Mouse (Mus musculus): ENCODE results near the gene Prelid1. TPM values are rescaled to one million over a fixed set of nuclear protein-coding genes. Genes with fewer than 3 reads are reported as not detected.

The Prelid1 gene
- polyA plus RNA-seq (2012; fragmentation: generic; extraction: Trizol): 499 TPM
- long read RNA-seq, experiment 1, transcript Prelid1-201 (5 exons, 2,644 nt): major isoform, 411 of 455 reads
- long read RNA-seq, experiment 1, partial matches to known transcripts: 36 of 455 reads
- long read RNA-seq, experiment 1, other reads (novel, unspliced or antisense): 6 of 455 reads
- long read RNA-seq, experiment 2, transcript Prelid1-201 (5 exons, 2,644 nt): major isoform, 479 of 502 reads
- long read RNA-seq, experiment 2, partial matches to known transcripts: 16 of 502 reads
- long read RNA-seq, experiment 2, other reads (novel, unspliced or antisense): 6 of 502 reads

GRCm38 (mm10) chr13:55319931-55320533 is at the start of gene Prelid1:
Gene Prelid1 (plus strand): TSS chr13:55320500.
- Histone ChIP-seq H3K79me2 (ENCODE audit: control insufficient read depth, insufficient read depth) (peaks cover 52% of the 10 kb centered on the region), H3K4me3 (ENCODE audit: insufficient read depth, poor library complexity, severe bottlenecking) (peak within 1 kb of the TSS; percentile 92), H3ac (ENCODE audit: control insufficient read depth, insufficient read length, low read depth) (peak within 1 kb of the TSS; percentile 92), H3K27me3 (ENCODE audit: control insufficient read depth, insufficient read depth, insufficient read length) (no peaks in the 10 kb centered on the region), H3K79me3 (ENCODE audit: low read depth) (peaks cover 30% of the 10 kb centered on the region), H3K36me3 (ENCODE audit: control insufficient read depth, insufficient read depth) (peaks cover 40% of the 10 kb centered on the region)
- TF ChIP-seq MYOD1 (IDR thresholded peaks at IDR 0.05; ENCODE audit: control insufficient read depth, insufficient read length, low read depth): peak; percentile 41
- TF ChIP-seq CEBPB (IDR thresholded peaks at IDR 0.05; ENCODE audit: low read depth): no peak

DNA sequence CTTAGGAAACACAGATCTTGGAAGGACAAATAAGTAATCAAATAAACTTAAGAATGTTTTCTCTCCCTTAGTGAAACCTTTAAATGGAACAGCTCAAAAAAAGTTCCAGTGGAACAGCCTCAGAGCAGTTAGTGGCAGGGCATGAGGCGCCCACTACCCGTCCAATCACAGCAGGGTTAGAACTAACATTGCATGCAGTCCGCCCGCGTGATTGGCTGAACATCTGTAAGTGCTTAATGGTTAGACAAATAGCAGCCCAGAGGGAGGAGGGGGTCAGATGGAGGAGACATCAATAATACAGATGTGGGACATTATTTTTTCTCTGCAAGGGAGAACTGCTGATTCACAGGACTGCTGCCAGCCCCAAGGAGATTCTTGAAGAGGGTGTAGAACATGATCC is 43.1 kb upstream of the Prelid1 start:
- Histone ChIP-seq H3K4me3 (ENCODE audit: insufficient read depth, poor library complexity, severe bottlenecking) (no peak overlapping the region), H3K36me3 (ENCODE audit: control insufficient read depth, insufficient read depth) (peaks cover 26% of the 10 kb centered on the region), H3ac (ENCODE audit: control insufficient read depth, insufficient read length, low read depth) (no peak overlapping the region), H3K79me3 (ENCODE audit: low read depth) (no peaks in the 10 kb centered on the region), H3K79me2 (ENCODE audit: control insufficient read depth, insufficient read depth) (no peaks in the 10 kb centered on the region), H3K27me3 (ENCODE audit: control insufficient read depth, insufficient read depth, insufficient read length) (no peaks in the 10 kb centered on the region)
- TF ChIP-seq FOSL1 (IDR thresholded peaks at IDR 0.05; ENCODE audit: insufficient read depth, low read length, poor library complexity, severe bottlenecking) (no peak), CTCF (IDR thresholded peaks at IDR 0.05; ENCODE audit: control insufficient read depth, insufficient read depth, insufficient read length) (no peak), CEBPB (IDR thresholded peaks at IDR 0.05; ENCODE audit: low read depth) (no peak), MYOD1 (IDR thresholded peaks at IDR 0.05; ENCODE audit: control insufficient read depth, insufficient read length, low read depth) (no peak), USF1 (IDR thresholded peaks at IDR 0.05; ENCODE audit: low read depth) (no peak), MAX (IDR thresholded peaks at IDR 0.05) (no peak), MYOG (IDR thresholded peaks at IDR 0.05; ENCODE audit: control insufficient read depth, extremely low read depth, insufficient read length) (no peak)

DNA sequence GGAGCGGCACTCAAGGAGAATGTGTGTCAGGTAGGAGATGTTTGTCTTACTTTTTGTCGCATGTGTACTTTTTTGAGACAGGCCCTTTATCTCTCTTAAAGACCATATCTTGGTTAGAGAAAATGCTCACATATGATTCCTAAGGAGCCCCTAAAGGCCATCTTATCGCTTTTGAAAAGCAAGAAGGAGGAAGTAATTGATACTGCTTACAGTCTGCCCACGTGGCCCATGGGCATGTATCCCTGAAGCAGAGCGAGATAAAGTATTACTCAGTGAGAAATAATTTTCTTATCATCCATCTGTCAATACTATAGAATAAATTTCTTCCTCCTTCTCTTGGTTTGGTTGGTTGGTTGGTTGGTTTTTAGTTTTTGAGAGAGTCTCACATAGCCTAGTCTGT is 42.7 kb upstream of the Prelid1 start:
- H3K27me3 ChIP-seq (ENCODE audit: control insufficient read depth, insufficient read depth, insufficient read length): no peaks in the 10 kb centered on the region
- no peak for TF ChIP-seq MAX (IDR thresholded peaks at IDR 0.05)
- no peak for TF ChIP-seq MYOG (IDR thresholded peaks at IDR 0.05; ENCODE audit: control insufficient read depth, extremely low read depth, insufficient read length)
- no peaks in the 10 kb centered on the region for H3K79me3 ChIP-seq (ENCODE audit: low read depth)
- no peaks in the 10 kb centered on the region for H3K79me2 ChIP-seq (ENCODE audit: control insufficient read depth, insufficient read depth)
- peaks cover 27% of the 10 kb centered on the region for H3K36me3 ChIP-seq (ENCODE audit: control insufficient read depth, insufficient read depth)
- H3K4me3 ChIP-seq (ENCODE audit: insufficient read depth, poor library complexity, severe bottlenecking): no peak overlapping the region
- H3ac ChIP-seq (ENCODE audit: control insufficient read depth, insufficient read length, low read depth): no peak overlapping the region

GRCm38 (mm10) chr13:55288854-55289253 is 31.4 kb upstream of the Prelid1 start:
- Histone ChIP-seq H3K79me2 (ENCODE audit: control insufficient read depth, insufficient read depth) (no peaks in the 10 kb centered on the region), H3K27me3 (ENCODE audit: control insufficient read depth, insufficient read depth, insufficient read length) (no peaks in the 10 kb centered on the region), H3K79me3 (ENCODE audit: low read depth) (no peaks in the 10 kb centered on the region), H3K36me3 (ENCODE audit: control insufficient read depth, insufficient read depth) (peaks cover 45% of the 10 kb centered on the region), H3ac (ENCODE audit: control insufficient read depth, insufficient read length, low read depth) (no peak overlapping the region), H3K4me3 (ENCODE audit: insufficient read depth, poor library complexity, severe bottlenecking) (no peak overlapping the region)
- TF ChIP-seq MYOG (IDR thresholded peaks at IDR 0.05; ENCODE audit: control insufficient read depth, extremely low read depth, insufficient read length) (no peak), CTCF (IDR thresholded peaks at IDR 0.05; ENCODE audit: control insufficient read depth, insufficient read depth, insufficient read length) (no peak), MYOD1 (IDR thresholded peaks at IDR 0.05; ENCODE audit: control insufficient read depth, insufficient read length, low read depth) (no peak), CEBPB (IDR thresholded peaks at IDR 0.05; ENCODE audit: low read depth) (no peak), FOSL1 (IDR thresholded peaks at IDR 0.05; ENCODE audit: insufficient read depth, low read length, poor library complexity, severe bottlenecking) (no peak)

DNA sequence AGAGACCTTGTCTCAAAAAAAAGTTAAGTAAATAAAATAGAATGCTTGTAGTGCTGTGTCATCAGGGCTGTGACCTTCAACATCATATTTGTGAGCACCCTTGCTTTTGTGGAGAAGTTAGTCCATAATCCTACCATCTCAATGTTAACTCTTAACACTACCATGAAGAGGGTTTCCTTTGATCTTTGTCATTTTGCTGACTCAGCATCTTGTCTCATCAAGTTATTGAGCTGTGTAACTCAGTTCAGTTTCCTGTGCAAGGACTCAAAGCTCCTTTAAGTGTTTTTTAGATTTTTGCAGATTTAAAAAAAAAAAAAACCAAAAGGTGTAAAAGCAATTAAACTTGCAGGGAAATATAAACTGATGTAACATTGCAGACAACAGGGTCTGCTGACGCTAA is 23.5 kb upstream of the Prelid1 start:
- no peak overlapping the region for H3ac ChIP-seq (ENCODE audit: control insufficient read depth, insufficient read length, low read depth)
- TF ChIP-seq MYOG (IDR thresholded peaks at IDR 0.05; ENCODE audit: control insufficient read depth, extremely low read depth, insufficient read length): no peak
- TF ChIP-seq MYOD1 (IDR thresholded peaks at IDR 0.05; ENCODE audit: control insufficient read depth, insufficient read length, low read depth): no peak
- H3K4me3 ChIP-seq (ENCODE audit: insufficient read depth, poor library complexity, severe bottlenecking): no peak overlapping the region
- H3K79me2 ChIP-seq (ENCODE audit: control insufficient read depth, insufficient read depth): no peaks in the 10 kb centered on the region
- peaks cover 49% of the 10 kb centered on the region for H3K36me3 ChIP-seq (ENCODE audit: control insufficient read depth, insufficient read depth)
- no peaks in the 10 kb centered on the region for H3K79me3 ChIP-seq (ENCODE audit: low read depth)
- no peaks in the 10 kb centered on the region for H3K27me3 ChIP-seq (ENCODE audit: control insufficient read depth, insufficient read depth, insufficient read length)

DNA sequence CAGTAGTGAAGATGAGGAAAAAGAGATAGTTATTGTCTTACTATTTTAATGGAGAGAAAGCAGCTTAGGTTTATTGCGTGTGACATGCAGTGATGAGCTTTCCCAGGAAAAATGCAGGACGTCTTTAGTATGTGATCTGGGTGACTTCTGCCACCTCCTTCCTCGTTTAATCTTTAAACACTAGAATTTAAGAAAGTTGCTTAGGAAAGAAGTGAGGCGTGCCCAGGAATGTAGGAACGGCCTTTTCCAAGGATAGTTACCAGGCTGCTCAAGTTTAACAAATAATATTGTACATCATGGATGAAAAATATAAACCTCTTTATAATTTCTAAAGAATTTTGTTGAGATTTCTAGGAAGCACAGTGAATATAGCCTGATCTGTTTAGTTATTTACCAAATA is 19.4 kb upstream of the Prelid1 start:
- no peaks in the 10 kb centered on the region for H3K79me2 ChIP-seq (ENCODE audit: control insufficient read depth, insufficient read depth)
- H3K36me3 ChIP-seq (ENCODE audit: control insufficient read depth, insufficient read depth): peaks cover 46% of the 10 kb centered on the region
- no peaks in the 10 kb centered on the region for H3K27me3 ChIP-seq (ENCODE audit: control insufficient read depth, insufficient read depth, insufficient read length)
- no peaks in the 10 kb centered on the region for H3K79me3 ChIP-seq (ENCODE audit: low read depth)
- H3K4me3 ChIP-seq (ENCODE audit: insufficient read depth, poor library complexity, severe bottlenecking): no peak overlapping the region
- H3ac ChIP-seq (ENCODE audit: control insufficient read depth, insufficient read length, low read depth): no peak overlapping the region
- TF ChIP-seq CTCF (IDR thresholded peaks at IDR 0.05; ENCODE audit: control insufficient read depth, insufficient read depth, insufficient read length) (no peak), CEBPB (IDR thresholded peaks at IDR 0.05; ENCODE audit: low read depth) (no peak), MYOD1 (IDR thresholded peaks at IDR 0.05; ENCODE audit: control insufficient read depth, insufficient read length, low read depth) (no peak), MAX (IDR thresholded peaks at IDR 0.05) (no peak), FOSL1 (IDR thresholded peaks at IDR 0.05; ENCODE audit: insufficient read depth, low read length, poor library complexity, severe bottlenecking) (no peak), USF1 (IDR thresholded peaks at IDR 0.05; ENCODE audit: low read depth) (no peak), MYOG (IDR thresholded peaks at IDR 0.05; ENCODE audit: control insufficient read depth, extremely low read depth, insufficient read length) (no peak)
